Mouse (Mus musculus): Measurements from ENCODE around the gene Uba52. TPM values are rescaled to one million over a fixed set of nuclear protein-coding genes. Genes with fewer than 3 reads are reported as not detected.
A peak's percentile ranks its signal among the peaks of the same experiment; 100 is the strongest.

Gene Uba52
- total and polyA plus RNA-seq, 2 experiments = 750 to 770 TPM

DNA sequence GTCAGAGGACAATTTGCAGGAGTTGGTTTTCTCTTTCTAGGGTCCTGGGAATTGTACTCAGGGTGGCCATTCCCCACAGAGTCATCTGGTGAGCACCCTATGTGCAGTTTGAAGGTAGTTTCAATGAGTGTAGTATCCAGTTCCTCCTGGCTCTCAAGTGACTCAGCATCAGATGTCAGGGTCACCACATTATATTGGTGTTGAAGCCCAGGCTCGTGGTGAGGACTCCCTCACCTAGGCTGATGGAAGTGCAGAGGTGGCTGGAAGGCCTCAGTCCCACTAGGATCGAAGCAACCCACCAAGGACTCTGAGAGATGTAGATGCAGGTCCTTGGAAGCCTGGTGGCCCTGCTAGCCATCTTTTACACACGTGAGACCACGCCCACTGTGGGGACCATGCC is 35.8 kb upstream of the Uba52 start:
- Histone ChIP-seq H3K27ac (replicated peaks; ENCODE audit: insufficient read depth, low read depth, low read length) (no peak overlapping the region), H3K36me3 (ENCODE audit: control insufficient read depth, insufficient read depth, low read length) (no peaks in the 10 kb centered on the region; the same call in 1 of the 2 replicates), H3K4me1 (ENCODE audit: control insufficient read depth, insufficient read depth, low read length) (peaks cover 62% of the 10 kb centered on the region), H3K79me2 (ENCODE audit: control insufficient read depth, insufficient read depth, low read length) (peaks cover 78% of the 10 kb centered on the region), H3K9ac (ENCODE audit: low read depth, low read length) (no peak overlapping the region), H3K27me3 (ENCODE audit: control insufficient read depth, insufficient read depth, low read length) (no peaks in the 10 kb centered on the region), H3K4me3 (ENCODE audit: insufficient read depth, low read depth, low read length) (no peak overlapping the region)
- 62% methylated on average over 4 of the region's 4 CpGs for WGBS
- no peak for TF ChIP-seq POLR2A (IDR thresholded peaks at IDR 0.05; ENCODE audit: extremely low read depth, insufficient read depth, low read length)
- TF ChIP-seq CTCF (IDR thresholded peaks at IDR 0.05; ENCODE audit: low read depth, low read length) = no peak
- DNase-seq (ENCODE audit: extremely low read depth, low read depth, low spot score) = no peak

DNA sequence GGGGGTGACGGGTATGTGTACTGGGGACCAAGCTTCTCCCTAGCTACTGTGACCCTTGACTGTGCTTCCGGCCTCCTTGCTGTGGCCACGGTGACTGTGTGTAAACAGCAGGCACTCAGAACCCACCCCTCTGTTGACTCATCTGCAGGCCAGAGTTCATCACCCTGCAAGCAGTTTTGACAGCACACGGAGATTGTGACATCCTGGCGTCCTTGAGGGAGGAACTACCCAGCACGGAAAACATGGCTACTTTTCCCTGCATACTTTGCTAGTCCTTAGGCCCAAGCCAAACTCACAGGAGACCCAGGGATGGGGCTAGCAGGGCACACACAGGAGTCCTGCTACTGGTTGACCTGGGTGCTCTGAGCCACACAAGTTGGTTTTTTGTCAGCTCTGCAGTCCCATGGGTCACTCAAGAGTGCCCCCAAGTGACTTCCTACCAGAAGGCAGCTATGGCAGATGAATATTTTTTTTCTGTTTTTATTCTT is 33.6 kb upstream of the Uba52 start:
- H3K27ac ChIP-seq (replicated peaks; ENCODE audit: insufficient read depth, low read depth, low read length) = peak overlapping the region; percentile 86
- peaks cover 79% of the 10 kb centered on the region; the same call in 1 of the 2 replicates for H3K79me2 ChIP-seq (ENCODE audit: control insufficient read depth, insufficient read depth, low read length)
- peak; percentile 99 for DNase-seq (ENCODE audit: extremely low read depth, low read depth, low spot score)
- H3K9ac ChIP-seq (ENCODE audit: low read depth, low read length) = peak overlapping the region; percentile 55
- H3K36me3 ChIP-seq (ENCODE audit: control insufficient read depth, insufficient read depth, low read length) = no peaks in the 10 kb centered on the region; the same call in 1 of the 2 replicates
- TF ChIP-seq CTCF (IDR thresholded peaks at IDR 0.05; ENCODE audit: low read depth, low read length) (peak; percentile 41), POLR2A (IDR thresholded peaks at IDR 0.05; ENCODE audit: extremely low read depth, insufficient read depth, low read length) (no peak)
- peaks cover 51% of the 10 kb centered on the region for H3K4me1 ChIP-seq (ENCODE audit: control insufficient read depth, insufficient read depth, low read length)
- H3K4me3 ChIP-seq (ENCODE audit: insufficient read depth, low read depth, low read length) = no peak overlapping the region
- H3K27me3 ChIP-seq (ENCODE audit: control insufficient read depth, insufficient read depth, low read length) = no peaks in the 10 kb centered on the region
- 2% methylated on average over 6 of the region's 6 CpGs for WGBS

DNA sequence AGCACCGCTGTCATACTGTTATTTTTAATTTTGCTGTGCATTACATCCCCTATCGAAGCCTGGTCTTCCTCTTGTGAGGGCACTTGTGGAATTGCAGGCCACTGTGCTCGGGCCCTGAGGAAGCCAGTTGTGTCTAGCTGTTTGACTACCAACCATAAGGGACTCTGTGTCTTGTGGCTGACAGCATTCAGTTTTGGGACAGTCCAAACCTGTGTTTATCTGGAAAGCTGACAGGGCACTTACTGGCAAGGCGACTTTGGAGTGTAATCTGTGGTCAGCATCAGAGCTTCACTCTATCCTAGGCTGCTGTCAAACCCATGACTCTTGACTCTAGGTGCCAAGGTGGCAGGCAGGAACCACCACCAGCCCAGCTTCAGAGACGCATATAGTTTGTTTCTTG is 30.5 kb upstream of the Uba52 start:
- peak overlapping the region; percentile 96 for H3K9ac ChIP-seq (ENCODE audit: low read depth, low read length)
- 8% methylated on average over 5 of the region's 5 CpGs for WGBS
- peak; percentile 87 for DNase-seq (ENCODE audit: extremely low read depth, low read depth, low spot score)

DNA sequence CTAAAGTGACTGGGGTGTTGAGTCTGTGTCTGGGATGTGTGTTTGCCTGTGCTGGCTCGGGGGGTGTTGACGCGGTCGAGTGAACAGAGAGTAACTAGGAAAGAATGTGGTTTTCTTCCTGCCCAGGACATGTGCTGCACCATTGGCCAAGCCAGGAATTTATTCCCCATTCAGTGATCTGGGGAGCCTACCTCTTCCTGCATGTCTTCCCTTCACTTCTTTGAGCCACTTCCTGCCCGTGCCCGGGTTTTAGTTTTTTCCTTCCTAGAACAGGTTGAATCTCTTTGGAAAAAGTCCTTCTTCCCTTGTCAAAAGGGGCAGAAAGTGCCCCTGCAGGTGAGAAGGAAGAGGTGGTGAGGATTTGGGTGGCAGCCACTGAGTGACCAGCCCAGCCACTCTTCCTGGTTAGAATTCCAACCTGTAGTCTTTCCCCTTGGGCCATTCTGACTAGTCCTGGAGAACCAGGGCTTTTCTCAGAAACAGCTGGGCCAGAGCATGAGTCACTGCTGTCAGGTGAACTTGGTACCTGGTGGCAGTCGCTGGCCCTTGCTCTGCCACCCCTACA is 30.0 kb upstream of the Uba52 start:
- Histone ChIP-seq H3K79me2 (ENCODE audit: control insufficient read depth, insufficient read depth, low read length) (peaks cover 48% of the 10 kb centered on the region; the same call in 1 of the 2 replicates), H3K27me3 (ENCODE audit: control insufficient read depth, insufficient read depth, low read length) (no peaks in the 10 kb centered on the region), H3K36me3 (ENCODE audit: control insufficient read depth, insufficient read depth, low read length) (peaks cover 8% of the 10 kb centered on the region), H3K4me1 (ENCODE audit: control insufficient read depth, insufficient read depth, low read length) (peaks cover 32% of the 10 kb centered on the region), H3K27ac (replicated peaks; ENCODE audit: insufficient read depth, low read depth, low read length) (peak overlapping the region; percentile 95), H3K4me3 (ENCODE audit: insufficient read depth, low read depth, low read length) (peak overlapping the region; percentile 91), H3K9ac (ENCODE audit: low read depth, low read length) (peak overlapping the region; percentile 96)
- no peak for TF ChIP-seq CTCF (IDR thresholded peaks at IDR 0.05; ENCODE audit: low read depth, low read length)
- 0 out of 2 replicates have a peak, but pooled peaks have one; percentile 26 for TF ChIP-seq POLR2A (IDR thresholded peaks at IDR 0.05; ENCODE audit: extremely low read depth, insufficient read depth, low read length)
- DNase-seq (ENCODE audit: extremely low read depth, low read depth, low spot score) = peak; percentile 74
- 3% methylated on average over 7 of the region's 7 CpGs for WGBS

More for the DNA sequence above, 30.5 kb upstream of the Uba52 start:
- H3K27ac ChIP-seq (replicated peaks; ENCODE audit: insufficient read depth, low read depth, low read length) = peak overlapping the region; percentile 95
- H3K27me3 ChIP-seq (ENCODE audit: control insufficient read depth, insufficient read depth, low read length) = no peaks in the 10 kb centered on the region
- no peak for TF ChIP-seq CTCF (IDR thresholded peaks at IDR 0.05; ENCODE audit: low read depth, low read length)
- TF ChIP-seq POLR2A (IDR thresholded peaks at IDR 0.05; ENCODE audit: extremely low read depth, insufficient read depth, low read length) = no peak
- peak overlapping the region; percentile 91 for H3K4me3 ChIP-seq (ENCODE audit: insufficient read depth, low read depth, low read length)
- H3K79me2 ChIP-seq (ENCODE audit: control insufficient read depth, insufficient read depth, low read length) = peaks cover 53% of the 10 kb centered on the region; the same call in 1 of the 2 replicates
- H3K36me3 ChIP-seq (ENCODE audit: control insufficient read depth, insufficient read depth, low read length) = peaks cover 5% of the 10 kb centered on the region
- H3K4me1 ChIP-seq (ENCODE audit: control insufficient read depth, insufficient read depth, low read length) = peaks cover 34% of the 10 kb centered on the region

DNA sequence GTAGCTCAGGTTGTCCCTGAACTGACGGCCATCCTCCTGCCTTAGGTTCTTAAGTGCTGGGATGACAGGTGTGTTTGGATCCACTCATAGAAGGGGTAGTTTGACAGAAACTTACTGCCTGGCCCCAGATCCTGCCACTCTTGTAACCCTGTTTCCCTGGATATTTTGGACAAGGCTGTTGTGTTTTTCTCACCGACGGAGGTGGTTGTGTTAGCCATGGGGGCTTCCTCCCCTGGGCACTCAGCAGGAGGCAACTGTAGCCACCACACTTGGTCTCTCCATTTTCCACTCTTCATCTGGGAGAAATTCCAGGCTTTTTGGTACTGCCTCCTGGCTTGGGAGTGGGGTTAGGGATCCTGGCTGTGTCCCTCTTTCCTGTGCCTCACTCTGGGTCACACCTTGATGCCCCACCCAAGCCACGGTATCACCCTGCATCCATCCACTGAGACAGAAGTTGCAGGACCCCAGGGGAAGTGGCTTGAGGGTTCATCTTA is 29.5 kb upstream of the Uba52 start:
- Histone ChIP-seq H3K4me3 (ENCODE audit: insufficient read depth, low read depth, low read length) (peak overlapping the region; percentile 91), H3K9ac (ENCODE audit: low read depth, low read length) (peak overlapping the region; percentile 96), H3K4me1 (ENCODE audit: control insufficient read depth, insufficient read depth, low read length) (peaks cover 28% of the 10 kb centered on the region), H3K36me3 (ENCODE audit: control insufficient read depth, insufficient read depth, low read length) (peaks cover 13% of the 10 kb centered on the region), H3K27me3 (ENCODE audit: control insufficient read depth, insufficient read depth, low read length) (no peaks in the 10 kb centered on the region), H3K79me2 (ENCODE audit: control insufficient read depth, insufficient read depth, low read length) (peaks cover 42% of the 10 kb centered on the region; the same call in 1 of the 2 replicates), H3K27ac (replicated peaks; ENCODE audit: insufficient read depth, low read depth, low read length) (peak overlapping the region; percentile 95)
- DNase-seq (ENCODE audit: extremely low read depth, low read depth, low spot score) = no peak
- no peak for TF ChIP-seq POLR2A (IDR thresholded peaks at IDR 0.05; ENCODE audit: extremely low read depth, insufficient read depth, low read length)
- no peak for TF ChIP-seq CTCF (IDR thresholded peaks at IDR 0.05; ENCODE audit: low read depth, low read length)
- WGBS = 2% methylated on average over 4 of the region's 4 CpGs

Data from liver, adult 2 months (tissue).